Mouse (Mus musculus) liver, embryonic 14.5 days (tissue): ENCODE data around the gene Anxa4.

Experiments
- CTCF ChIP-seq: IDR thresholded peaks from 2 replicates; pipeline ENCODE4 v1.5.1; 2016; ENCODE audit warnings: antibody characterized with exemption, low read depth, control low read depth
- EP300 ChIP-seq: IDR thresholded peaks from 2 replicates; pipeline ENCODE4 v1.6.1; 2016; ENCODE audit warnings: antibody characterized with exemption, low read depth

DNA sequence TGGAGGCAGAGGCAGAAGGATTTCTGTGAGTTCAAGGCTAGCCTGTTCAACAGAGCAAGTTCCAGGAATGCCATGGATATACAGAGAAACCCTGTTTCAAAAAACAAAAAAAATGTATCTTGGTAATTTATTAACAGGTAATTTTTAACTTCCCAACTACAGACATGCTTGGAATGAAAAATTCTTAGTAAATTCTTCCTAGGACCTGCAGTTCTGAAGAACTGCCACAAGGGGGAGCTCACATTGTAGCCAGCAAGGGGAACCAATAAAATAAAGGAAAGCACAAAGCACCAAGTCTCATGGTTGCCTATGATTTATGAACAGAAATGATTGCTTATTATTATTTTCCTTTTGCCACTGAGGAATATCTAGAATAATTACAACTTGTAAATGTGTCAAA is 46.2 kb downstream of the Anxa4 start:
- TF ChIP-seq CTCF (peak; percentile 80), EP300 (no peak)
